Mouse (Mus musculus): ENCODE measurements at regions not wholly inside any gene's neighbourhood (a gene's known extent, or its start where the extent isn't known, plus 50 kb on each side); places are given as distances from the start of the nearest gene placed in this dataset.

DNA sequence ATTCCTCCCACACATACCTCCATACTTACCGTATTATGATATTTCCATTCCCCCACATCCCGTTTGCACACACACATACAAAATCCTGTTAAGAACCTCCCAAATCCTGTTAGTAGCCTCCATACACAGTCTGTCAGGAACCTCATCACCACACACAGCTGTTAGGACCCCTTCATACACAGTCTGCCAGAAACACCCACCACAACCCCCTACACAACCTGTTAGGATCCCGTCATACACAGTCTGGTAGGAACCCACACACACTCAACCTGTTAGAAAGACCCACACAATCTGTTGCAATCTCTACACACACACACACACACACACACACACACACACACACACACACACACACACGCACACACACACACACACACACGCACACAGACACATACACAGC is 187.5 kb upstream of the Fat4 start:
- TF ChIP-seq CTCF (conservative IDR thresholded peaks at IDR 0.05; ENCODE audit: insufficient read depth, insufficient read length, low read depth, low read length) (no peak), POLR2A (IDR thresholded peaks at IDR 0.05; ENCODE audit: low read depth, low read length) (no peak)
